Mouse (Mus musculus) layer of hippocampus, adult 9-10 months (tissue): Measurements from ENCODE around the gene Inpp5a.

Experiments used
- DNase-seq: peaks from one replicate; pipeline ENCODE4 v3.0.0; 2022; ENCODE audit warnings: low spot score

Gene Inpp5a

GRCm38 (mm10) chr7:139371389-139371788 is 17.5 kb upstream of the Inpp5a start:
- no peak for DNase-seq

DNA sequence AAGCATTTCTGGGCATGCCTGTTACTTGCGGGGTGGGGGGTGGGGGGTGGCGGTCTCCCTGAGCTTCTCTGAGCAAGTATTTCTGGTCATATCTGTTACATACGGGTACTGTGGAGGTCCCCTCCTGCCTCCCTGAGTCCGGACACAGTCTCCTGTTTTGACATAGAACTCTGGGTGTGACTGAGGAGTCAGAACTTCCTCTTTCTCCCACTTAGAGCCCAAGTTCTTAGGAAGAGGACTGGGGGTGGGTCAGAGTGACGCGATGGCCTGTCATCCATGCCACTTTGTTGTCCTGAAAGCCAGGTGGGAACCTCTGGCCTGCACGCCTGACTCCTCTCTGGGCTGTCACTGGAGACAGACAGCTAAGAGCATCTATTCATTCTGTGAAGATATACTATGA is 11.5 kb upstream of the Inpp5a start:
- DNase-seq, result no peak

GRCm38 (mm10) chr7:139378355-139378754 is 10.6 kb upstream of the Inpp5a start:
- no peak for DNase-seq

DNA sequence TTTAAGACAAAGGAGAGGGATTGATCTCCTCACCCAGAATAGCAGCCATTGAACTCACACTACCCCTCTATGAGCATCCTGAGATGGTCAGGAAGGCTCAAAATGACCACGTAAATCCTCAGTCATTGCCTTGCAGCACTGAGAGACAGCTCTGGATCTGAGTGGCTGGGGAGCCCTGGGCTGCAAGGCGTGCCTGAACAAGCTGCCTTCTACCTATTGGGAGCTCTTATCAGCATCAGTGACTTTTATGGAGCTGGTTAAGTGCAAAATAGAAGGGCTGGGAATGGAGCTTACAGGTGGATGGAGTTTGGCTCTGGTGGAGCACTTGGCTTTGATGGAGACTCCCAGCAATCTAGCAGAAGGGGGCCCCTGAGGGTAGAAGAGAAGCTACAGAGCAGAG is 9.2 kb upstream of the Inpp5a start:
- DNase-seq, result no peak

- DNase-seq, result no peak
Measured at GRCm38 (mm10) chr7:139380225-139380624, 8.7 kb upstream of the Inpp5a start.

DNA sequence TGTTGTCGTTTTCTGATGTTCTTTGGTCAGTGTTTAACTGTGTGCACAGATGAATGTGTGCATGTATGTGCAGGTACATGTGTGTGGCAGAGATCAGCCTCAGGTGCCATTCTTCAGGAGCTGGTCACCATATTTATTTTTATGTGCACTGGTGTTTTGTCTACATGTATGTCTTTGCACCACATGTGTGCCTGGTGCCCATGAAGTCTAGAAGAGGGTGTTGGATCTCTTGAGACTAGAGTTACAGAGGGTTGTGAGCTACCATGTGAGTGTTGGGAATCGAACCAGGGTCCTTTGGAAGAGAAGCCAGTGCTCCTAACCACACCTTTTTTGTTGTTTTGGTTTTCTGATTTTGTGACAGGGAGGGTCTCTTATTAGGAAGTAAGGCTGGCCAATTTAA is 7.0 kb upstream of the Inpp5a start:
- no peak for DNase-seq

- no peak for DNase-seq
Measured at GRCm38 (mm10) chr7:139382796-139383195, 6.1 kb upstream of the Inpp5a start.

DNA sequence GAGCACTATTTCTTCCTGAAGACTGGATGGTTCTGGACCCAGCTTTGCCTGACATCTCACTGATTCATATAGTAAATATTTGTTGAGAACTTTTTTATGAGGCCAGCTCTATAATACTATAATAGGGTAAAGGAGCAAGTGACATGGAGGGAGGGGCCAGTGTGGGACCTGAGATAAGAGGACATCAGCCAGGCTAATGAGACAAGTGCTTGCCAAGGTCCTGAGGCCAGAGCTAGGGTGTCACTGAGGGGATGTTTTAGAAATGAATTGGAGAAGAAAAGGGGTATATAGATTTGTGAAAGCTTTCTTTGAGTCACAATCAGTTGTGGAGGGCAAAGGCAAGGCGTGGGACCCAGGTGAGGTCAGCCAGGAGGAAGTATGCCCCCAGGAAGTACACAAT is 4.4 kb upstream of the Inpp5a start:
- DNase-seq, result no peak

- DNase-seq, result no peak
Measured at GRCm38 (mm10) chr7:139384916-139385530, 3.9 kb upstream of the Inpp5a start.

DNA sequence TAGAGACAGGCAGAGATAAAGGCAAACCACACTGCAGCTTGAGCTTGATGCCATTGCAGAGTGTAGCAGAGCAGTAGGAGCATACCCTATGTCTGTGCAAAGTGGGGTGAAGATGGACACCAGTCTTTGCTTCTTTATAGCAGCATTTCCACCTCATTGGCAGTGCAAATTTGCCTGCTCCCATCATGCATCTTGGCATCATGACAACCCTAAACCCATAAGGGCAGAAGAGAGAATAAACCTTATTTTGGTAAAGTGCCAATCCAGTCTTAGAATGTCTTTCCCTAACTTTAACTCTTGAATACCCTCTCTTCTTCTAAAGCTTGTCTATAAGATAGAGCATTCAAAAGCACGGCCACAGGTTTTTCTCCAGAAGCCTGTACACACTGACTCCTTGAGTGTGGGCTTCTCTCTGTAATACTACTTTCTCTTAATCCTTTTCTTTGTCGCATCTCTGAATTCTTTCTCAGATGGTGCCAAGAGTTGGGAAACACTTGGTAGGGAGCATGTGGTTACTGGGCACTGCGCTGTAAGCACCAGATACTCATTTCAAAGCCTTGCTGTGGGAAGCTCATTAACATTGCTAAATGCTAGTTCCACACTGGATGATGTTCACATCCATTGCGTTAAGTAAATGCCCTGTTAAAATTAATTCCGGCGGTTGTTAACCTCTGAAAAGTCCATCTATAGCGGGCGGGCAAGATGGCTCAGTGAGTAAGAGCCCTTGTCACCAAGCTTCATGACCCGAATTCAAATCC is 1.8 kb upstream of the Inpp5a start:
- DNase-seq, result no peak

DNA sequence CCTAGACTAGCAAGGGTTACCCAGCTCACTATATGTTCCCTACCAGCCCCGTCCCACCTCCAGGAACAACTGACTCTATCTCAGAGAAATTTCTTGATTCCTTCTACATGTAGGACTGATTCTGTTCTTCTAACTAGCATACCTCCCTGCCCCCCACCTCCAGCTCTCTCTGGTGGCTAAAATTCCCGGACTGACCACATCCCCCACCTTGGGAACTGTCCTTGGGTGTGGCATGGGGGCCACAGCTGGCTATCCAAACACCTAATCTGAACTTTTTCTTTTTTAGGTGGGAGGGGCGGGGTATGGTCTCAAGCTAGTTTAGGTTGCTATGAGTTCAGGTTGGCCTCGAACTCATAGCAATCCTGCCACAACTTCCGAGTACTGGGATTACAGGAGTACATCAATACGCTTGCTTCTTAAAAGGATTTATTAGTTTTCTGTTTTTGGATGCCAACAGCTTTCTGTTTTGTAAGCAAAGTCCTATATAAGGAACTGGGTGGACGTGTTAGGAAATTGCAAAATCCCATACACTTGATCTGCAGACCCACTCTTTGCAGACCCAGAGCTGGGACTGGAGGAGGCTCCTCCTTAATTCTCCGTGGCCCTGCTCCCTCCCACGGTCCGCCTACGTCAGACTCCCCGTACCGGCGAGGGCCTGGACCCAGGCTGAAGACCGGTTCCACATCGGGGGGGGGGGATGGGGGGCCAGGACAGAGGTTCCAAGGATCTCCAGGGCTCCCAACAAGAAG is 814 bp upstream of the Inpp5a start:
- peak; percentile 45 for DNase-seq

- DNase-seq, result no peak
Measured at GRCm38 (mm10) chr7:139389213-139389761, 378 bp downstream of the Inpp5a start.

GRCm38 (mm10) chr7:139390380-139390779 is 1.5 kb downstream of the Inpp5a start:
- no peak for DNase-seq

- DNase-seq, result no peak
Measured at GRCm38 (mm10) chr7:139390926-139391325, 2.0 kb downstream of the Inpp5a start.

DNA sequence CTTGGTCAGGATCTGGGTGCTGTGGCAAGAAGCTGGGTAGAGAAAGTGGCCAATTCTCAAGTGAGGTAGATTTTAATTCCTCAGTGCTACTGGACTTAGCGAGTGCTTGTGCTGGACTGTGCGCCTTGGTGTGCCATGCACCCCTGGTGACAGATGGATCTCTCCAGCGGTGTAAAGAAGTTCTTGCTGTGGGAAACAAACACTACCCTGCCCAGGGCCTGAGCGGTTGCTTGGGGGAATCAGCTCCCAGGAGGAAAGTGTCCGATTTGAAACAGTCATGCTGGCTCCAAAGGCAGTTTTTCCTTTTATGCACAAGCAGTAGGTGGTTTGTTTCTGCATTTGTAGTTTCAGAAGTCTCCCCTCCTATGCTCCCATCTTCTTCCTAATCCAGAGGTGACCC is 2.8 kb downstream of the Inpp5a start:
- no peak for DNase-seq

DNA sequence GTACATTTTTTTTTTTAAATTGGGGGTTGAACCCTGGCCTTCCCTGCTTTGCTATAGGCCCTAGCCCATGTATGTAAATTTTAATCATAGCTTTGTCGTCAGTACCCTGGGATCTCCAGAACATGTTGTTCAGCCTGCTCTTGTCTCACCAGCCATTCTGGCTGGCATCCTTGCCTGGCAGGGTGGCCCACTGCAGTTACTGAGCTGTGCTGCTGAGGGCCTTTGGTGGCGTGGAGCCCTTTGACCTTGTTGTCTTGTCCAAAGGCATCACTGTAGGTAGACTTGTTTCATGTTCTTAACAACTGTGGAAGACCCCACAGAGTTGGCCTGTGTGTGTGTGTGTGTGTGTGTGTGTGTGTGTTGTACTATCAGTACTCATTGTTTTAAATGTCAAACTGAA is 3.2 kb downstream of the Inpp5a start:
- DNase-seq, result no peak

GRCm38 (mm10) chr7:139392691-139393235 is 3.9 kb downstream of the Inpp5a start:
- DNase-seq, result no peak

DNA sequence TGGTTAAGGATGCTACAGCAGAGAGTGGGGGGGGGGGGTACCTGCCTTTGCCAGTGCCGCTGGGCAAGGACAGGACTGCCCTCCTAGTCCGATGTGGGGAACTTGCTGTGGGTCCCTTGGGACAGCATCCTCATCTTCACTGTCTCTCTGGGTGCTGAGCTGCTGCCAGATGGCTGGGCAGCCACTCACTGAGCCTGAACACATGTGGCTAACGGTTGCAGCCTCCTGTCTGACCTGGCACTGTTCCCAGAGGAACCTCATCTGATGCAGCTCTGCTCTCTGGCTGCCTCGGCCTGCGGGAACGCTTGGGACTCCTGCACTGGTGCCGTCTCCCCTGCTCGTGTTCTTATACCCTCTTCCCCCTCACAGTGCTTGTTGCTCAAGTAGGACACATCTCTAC is 8.6 kb downstream of the Inpp5a start:
- DNase-seq, result no peak

- no peak for DNase-seq
Measured at GRCm38 (mm10) chr7:139398111-139398510, 9.2 kb downstream of the Inpp5a start.

GRCm38 (mm10) chr7:139398530-139399021 is 9.7 kb downstream of the Inpp5a start:
- no peak for DNase-seq

- no peak for DNase-seq
Measured at GRCm38 (mm10) chr7:139399572-139399971, 10.7 kb downstream of the Inpp5a start.

DNA sequence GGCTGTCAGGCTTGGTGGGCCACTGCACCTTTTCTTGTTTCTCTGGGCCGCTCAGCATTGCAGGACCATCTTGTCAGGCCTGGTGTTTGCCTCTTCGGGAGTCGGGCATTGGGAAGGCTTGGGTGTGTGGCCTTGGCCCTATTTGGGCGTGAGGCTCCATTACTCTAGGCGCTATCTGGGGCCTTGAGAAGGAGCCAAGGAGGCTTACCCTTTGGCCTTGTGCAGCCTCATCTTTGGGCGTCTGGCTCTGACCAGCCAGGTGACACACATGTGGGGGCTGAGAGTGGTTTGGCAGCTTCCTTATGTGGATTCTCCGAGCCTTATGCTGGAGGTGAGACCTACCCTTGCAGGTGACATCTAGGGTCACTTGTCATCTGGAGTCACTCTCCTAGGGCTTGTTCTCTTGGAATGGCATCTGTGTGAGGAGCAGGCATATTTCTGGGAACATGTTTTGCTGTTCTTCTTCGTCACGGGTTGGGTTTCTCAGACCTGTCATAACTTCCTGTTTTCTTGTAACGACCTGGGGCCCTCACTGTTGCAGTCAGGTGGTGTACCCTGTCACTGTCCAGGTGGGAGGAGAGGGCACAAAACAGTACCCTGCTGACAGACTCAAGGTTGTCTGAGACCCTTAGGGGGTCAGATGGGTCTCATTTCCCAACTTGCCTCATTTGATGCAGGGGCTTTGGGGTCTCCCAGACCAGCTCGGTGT is 11.2 kb downstream of the Inpp5a start:
- no peak for DNase-seq
